Mouse (Mus musculus): ENCODE data around the gene Fer1l4.

Fer1l4 gene

DNA sequence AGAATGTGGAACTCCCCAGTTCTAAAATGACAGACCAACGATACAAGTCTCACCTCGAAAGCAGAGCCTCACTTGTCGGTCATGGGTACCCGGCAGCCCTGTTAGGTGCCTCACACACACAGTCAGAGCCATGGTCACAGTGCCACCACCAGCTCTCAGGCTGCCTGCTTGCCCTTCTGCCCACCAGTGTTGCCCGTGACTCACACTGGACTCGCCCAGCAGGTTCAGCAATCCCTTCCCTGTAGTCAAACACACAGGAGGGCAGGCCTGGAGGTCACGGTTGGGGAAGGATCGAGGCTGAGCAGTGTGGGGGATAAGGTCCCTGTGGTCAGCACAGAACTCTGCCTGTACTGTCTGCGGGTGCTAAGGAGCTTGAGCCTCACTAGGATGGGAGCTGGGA lies at the start of gene Fer1l4:
Gene Fer1l4 (minus strand): TSS at position 132 of the 400 bp plus-strand sequence.
- in situ Hi-C loops (cut with MboI; ENCODE audit: low sequenced_read_pairs): no loop called here

DNA sequence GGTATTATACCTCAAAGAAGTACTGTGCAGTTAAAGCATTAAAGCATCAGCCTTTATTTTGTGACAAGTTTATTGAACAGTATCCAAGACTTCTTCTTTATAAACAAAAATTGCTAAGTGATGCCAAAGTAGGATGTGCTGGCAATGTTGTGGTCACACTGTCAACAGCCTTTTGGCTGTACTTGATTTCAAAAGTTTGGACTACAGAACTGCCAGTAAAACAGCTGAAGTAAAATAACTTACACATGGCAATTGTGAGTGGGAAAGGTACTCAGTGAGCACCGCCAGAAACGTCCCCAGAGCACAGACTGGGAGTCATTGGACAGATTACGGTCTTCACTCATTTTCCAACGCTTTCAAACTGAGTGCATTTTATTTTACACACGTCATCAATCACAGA lies 39.2 kb upstream of the Fer1l4 start:
- in situ Hi-C loops (cut with MboI; ENCODE audit: low sequenced_read_pairs): no loop called here

DNA sequence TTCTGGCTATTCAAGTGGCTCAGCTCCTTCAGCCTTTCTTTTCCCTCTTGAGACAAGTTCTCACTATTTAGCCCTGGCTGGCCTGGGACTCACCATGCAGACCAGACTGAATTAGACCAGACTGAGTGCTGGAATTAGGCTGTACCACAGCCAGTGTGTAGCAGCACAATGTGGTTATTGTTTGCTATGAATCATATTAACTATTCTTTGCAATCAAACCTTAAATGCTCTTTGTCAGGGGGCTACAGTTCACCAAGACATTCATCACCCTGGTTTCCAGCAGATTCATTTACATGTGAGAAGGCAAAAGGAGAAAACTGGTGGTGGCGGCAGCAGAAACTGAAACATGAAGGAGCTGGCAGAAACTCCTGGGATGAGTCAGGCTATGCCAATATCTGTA lies 37.1 kb upstream of the Fer1l4 start:
- in situ Hi-C loops (cut with MboI; ENCODE audit: low sequenced_read_pairs): no loop called here

DNA sequence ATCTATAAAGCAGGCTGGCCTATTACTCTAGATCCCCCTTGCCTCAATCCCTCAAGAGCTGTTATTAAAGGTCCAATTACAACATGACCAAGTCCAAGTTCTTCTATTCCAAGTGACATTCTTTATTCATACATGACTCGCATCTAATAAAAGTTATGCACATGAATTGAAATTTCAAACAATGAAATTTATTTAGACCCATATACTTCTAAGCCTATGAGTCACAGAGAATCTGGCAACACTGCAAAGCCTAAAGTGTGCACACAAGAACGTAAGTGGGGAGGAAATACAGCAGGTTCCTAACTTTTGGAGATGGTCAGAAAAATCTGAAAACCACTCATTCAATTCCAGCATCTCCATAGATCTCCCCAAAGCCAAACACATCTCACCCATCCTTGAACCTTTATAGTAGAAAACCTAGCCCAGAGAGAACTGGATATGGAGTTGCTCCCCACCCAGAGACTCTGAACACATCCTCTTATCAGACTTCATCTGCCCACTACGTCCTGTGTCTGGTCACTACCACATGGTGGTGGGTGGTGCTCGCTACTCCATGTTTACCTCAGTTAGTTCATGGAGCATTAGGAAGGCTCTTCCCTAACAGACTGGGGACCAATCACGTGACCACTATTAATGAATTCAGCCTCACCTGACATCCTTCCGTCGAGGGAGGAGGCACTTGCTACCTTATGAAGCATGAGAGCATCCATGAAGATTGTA lies 34.8 kb upstream of the Fer1l4 start:
- in situ Hi-C loops (cut with MboI; ENCODE audit: low sequenced_read_pairs): no loop called here

DNA sequence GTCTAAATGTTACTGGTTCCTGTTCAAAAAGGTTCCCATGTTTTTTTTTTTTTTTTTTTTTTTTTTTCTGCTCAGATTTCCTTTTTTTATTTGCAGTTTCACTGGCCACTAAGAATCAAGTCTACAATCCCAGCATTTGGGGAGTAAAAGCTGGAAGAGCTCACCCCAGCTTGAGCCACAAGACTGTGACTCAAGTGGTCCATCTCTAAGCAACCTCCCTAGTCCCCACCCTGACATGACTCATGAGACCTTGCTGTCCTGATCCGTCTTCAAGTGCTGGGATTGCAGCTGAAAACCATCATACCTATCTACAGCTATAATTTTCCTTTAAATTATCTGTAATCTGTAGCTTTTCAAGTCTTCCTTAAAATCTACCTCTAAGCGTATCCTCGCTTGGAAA lies 31.8 kb upstream of the Fer1l4 start:
- in situ Hi-C loops (cut with MboI; ENCODE audit: low sequenced_read_pairs): no loop called here

DNA sequence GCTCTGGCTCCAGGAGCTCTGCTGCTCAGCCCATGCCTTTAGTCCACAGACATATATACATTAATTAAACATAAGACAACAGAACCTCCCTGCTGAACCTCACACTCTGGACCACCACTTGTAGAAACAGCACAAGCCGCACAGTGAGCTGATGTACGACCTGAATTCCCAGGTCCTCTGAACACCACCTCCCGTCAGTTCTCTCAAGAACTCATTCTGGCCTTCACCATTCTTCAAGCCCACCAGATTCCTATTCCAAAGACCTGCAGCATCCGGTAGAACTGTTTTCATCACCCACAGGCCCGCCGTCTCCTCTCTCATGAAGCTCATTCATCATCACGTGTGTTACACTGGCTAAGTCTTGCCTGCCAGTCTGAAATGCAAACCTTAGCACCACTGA lies 27.6 kb upstream of the Fer1l4 start:
- in situ Hi-C loops (cut with MboI; ENCODE audit: low sequenced_read_pairs): no loop called here

DNA sequence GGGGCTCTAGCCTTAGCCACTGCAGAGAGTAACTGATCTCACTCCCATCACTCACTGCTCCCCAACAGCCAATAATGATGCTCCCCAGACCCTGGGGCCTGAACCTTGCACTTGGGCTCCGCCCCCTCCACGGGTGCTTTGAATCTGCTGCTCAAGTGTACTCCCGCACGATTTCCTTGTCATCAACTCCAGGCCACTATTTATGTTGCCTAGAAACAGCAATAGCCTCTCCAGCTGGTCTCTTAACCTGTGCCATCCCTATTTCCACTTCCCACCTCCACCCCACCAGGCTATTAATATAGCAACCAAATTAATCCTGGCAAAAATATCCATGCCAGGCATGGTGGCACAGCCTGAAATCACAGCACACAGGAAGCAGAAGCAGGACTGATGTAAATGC lies 26.9 kb upstream of the Fer1l4 start:
- in situ Hi-C loops (cut with MboI; ENCODE audit: low sequenced_read_pairs): no loop called here

DNA sequence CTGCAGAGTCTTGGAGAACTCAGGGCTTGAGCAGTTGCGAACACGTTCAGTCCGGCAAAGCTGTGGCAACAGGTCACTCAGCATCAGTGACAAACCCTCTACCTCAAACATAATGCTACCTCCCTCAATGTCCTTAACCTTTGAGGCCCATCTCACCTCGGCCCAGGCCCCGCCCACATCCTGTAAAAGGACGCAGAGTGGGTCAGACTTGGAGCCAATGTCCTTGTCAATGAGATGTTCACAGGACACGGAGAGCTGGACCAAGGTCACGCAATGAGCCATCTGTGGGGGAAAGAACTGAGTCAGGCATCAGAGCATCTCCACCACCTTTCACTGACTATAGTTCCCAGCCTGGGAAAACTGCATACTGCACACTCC lies 26.4 kb upstream of the Fer1l4 start:
- in situ Hi-C loops (cut with MboI; ENCODE audit: low sequenced_read_pairs): no loop called here

DNA sequence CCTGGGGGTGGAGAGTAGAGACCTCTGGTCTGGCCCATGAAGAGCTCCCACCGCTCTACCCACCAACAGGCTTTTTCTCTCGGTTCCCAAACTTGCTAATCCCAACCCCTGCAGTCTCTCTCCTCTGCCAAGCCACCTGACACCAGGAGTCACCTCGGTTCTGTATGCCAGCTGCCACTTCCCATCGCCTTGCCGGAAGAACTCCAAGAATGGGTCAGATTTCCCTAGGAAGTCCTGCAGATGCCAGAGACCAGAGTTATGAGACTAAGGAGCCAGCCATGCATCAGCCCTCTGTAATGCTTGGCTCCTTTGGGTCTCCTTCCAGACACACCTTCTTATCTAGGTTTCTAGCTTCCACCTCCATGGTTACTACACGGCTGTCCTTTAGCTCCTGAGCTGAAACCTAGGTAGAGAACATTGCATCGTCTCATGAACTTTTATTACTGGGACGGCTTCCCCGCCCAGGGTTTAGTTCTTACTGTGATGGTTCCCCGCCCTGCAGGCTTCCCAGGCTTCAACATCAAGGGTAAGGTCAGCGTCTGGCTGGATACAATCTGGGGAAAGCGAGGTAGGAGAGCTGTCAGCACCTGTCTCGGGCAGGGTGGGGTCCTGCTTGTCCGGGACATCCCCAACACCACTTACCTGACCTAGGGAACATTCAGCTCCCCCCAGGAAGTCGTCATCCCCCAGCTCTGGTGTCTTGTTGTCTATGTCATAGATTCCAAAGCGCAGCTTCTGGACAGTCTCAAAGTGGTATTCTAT lies 25.9 kb upstream of the Fer1l4 start:
- in situ Hi-C loops (cut with MboI; ENCODE audit: low sequenced_read_pairs): no loop called here

DNA sequence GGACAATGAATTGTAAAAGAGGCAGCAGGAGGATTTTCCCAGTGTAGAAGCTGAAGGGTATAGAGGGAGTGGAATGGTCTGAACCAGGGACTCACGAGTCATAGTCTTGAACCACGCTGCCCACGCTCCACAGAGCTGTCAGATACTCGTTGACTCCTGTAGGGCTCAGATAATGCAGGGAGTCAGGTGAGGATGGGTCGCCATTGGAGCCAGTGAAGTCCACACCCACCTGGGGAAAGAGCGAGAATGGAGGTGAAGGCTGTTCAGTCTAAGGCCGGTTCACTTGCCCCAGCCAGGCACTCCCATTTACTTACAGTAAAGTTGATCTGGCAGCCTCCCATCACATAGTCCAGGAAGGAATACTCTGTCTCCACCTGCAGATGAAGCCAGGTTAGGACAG lies 24.7 kb upstream of the Fer1l4 start:
- in situ Hi-C loops (cut with MboI; ENCODE audit: low sequenced_read_pairs): no loop called here

DNA sequence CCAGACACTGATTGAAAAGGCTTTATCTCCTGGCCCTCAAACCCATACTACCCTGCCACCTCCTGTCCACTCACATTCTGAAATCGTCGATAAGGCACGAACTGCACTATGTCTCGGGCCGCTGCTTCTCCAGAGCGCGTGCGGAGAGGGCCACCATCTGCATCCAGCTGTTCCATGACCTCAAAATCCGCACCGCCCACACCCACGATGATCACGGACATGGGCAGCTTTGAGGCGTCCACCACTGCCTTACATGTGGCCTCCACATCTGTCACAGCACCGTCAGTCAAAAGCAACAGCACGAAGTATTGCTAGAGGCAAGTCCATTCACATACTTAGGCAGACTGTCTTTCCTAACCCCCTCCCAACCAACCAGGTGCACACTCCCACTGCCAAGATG lies 21.0 kb upstream of the Fer1l4 start:
- in situ Hi-C loops (cut with MboI; ENCODE audit: low sequenced_read_pairs): no loop called here

DNA sequence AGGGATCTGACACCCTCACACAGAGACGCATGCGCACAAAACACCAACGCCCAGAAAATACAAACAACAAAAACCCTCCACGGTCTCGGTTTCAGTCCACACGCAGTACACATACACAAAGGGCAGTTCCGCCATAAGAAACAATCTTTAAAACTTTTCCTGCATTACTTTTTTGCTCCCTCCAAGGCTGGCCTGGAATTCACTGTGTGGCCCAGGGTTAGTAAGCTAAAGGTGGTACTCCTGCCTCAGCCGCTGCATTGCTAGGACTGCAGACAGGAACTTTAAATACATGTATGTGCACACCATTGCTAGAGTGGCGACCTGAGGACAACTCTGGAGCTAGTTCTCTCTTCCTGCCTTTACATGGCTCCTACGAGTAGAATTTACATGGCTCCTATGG lies 18.5 kb upstream of the Fer1l4 start:
- in situ Hi-C loops (cut with MboI; ENCODE audit: low sequenced_read_pairs): no loop called here

DNA sequence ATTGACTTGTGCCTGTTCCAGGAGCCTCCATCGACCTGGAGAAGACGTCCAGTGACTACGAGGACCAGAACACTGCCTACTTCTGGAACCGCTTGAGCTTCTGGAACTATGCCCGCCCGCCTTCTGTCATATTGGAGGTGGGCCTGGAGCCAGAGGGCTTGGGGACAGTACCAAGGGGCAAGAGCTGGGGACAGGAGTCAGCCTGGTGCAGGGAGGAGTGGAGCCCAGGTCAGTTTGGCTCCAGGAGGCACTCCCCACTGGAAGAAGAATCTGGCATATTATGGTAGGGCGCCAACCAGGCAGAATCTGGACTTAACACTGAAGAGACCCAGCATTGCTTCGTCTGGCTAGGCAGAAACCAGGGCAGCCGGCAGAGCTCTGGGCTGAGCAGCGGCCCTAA lies 15.2 kb upstream of the Fer1l4 start:
- in situ Hi-C loops (cut with MboI; ENCODE audit: low sequenced_read_pairs): no loop called here

DNA sequence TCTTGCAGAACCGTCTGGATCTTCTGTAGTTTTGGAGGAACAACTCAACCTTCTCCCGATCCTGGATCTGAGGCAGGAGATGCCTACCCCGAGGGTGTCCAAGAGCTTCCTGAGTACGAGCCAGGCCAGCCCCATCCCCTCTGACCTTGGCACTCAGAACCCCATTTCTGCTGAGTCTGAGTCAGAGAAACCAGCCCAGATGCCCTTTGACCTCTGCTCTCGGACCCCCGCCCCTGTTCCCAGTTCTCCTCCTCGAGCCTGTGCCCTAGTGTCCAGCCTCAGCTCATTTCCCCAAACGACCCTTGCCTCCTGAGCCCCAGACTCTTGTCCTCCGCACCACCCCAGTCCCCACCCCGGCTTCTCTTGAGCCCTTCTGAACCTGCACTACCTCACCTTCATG lies 13.4 kb upstream of the Fer1l4 start:
- in situ Hi-C loops (cut with MboI; ENCODE audit: low sequenced_read_pairs): no loop called here

DNA sequence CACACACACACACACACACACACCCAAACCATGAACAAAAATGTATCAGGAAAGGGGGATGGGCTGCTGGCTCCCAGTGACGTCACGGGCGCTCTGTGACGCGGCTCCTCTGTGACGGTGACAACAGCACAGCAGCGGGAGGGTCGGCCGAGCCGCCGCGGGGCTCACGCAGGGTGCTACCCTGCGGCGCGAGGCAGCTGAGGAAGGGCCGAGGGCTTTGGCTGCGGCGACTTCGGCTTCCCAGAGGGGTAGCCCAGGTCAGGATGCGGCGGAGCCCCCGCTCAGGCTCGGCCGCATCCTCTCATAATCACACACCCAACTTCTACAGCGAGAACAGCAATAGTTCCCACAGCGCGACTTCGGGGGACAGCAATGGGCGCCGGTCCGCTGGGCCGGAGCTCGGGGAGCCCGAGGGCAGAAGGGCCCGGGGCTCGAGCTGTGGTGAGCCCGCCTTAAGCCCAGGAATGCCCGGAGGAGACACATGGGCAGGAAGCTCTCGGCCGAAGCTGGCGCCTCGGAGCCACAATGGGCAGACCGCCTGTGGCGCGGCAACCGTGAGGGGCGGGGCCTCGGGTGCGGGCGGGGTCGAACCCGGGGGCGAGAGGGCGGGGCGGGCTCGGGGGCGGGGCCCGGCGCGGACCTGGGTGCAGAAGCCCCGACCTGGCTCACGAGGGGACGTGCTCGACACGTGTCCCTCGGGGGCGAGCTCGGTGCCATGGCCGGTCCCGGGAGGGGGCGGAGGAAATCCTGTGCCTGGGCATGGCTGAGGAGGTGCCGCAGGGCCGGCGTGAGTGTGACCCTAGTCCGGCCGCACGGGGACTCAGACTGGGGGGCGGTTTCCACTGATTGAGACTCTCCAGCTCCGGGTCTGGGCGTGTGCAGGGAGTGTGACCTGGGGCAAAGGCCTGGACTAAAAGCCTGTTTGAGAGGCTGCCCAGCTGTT lies 12.6 kb upstream of the Fer1l4 start, which contains the start of gene Spag4:
Gene Spag4 (plus strand): TSS at position 77 of the 943 bp plus-strand sequence.
- in situ Hi-C loops (cut with MboI; ENCODE audit: low sequenced_read_pairs): no loop called here

DNA sequence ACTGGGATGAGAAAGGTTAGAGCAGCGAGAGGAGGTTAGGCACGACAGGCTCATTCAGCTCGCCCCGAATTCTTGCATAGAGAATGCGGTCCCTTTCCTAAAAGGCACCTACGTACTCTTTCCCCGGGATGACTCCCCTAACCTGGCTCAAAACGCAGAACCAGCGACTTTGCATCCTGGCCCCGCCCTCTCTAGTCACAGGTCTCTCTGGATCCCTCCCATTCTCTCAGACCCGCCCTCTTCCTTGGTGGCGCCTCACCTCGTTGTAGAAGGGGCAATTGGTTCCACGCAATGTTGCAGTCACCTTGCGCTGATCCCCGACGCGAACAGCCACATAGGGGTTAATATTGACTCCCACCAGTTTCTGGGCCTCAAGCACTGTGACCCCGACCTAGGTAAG lies 4.8 kb downstream of the Fer1l4 start:
- in situ Hi-C loops (cut with MboI; ENCODE audit: low sequenced_read_pairs): no loop called here

DNA sequence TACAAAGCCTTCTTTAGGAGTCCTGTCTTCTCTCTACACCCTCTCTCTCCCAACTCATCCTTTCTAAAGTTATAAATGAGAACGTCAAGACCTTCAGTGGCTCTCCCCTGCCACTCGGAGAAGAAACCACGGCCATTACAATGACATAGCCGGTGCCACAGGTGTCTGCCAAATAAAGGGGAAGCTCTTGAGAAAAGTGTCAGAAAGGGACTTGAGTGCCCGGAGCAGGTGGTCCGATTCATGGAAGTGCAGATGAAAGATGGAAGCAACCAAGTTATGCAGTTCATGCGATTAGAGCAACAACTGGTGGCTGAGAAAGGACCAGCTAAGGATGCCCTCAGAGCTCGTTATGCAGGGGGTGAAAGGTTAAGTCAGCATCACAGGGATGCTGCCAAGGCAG lies 9.8 kb downstream of the Fer1l4 start:
- in situ Hi-C loops (cut with MboI; ENCODE audit: low sequenced_read_pairs): no loop called here

DNA sequence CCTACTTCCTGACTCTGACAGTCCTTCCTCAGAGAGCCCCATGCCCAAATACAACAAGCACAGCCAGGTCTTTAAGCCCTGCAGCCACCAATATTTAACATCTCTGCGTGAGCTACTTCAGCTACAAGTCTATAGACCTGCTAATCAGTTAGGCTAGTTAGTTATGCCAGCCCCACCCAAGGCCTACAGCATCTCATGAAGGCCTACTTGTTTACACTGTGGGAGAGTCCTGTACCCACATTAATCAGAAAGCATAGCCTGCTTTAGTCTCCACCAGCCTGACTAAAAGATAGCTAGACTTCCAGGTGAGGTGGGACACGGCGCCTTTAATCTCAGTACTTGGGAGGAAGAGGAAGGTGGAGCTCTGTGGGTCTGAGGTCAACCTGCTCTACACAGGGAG lies 13.4 kb downstream of the Fer1l4 start:
- in situ Hi-C loops (cut with MboI; ENCODE audit: low sequenced_read_pairs): no loop called here

DNA sequence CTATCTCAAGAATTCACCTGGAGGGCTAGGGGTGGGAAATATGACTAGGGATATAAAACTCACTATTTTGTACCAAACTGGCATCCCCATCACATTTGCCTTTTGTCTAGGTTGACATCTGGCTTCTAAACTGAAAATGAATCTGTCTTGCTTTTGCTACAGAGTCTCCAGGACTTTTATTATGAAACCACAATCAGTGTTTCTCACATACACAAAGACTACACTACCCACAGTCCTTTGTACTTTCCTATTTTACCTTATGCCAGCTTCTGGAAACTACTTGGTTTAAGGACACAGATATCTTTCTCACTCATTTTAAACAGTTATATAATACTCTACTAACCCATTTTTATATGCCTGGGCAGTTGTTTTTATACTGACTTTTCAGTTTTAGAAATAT lies 27.3 kb downstream of the Fer1l4 start:
- in situ Hi-C loops (cut with MboI; ENCODE audit: low sequenced_read_pairs): no loop called here

DNA sequence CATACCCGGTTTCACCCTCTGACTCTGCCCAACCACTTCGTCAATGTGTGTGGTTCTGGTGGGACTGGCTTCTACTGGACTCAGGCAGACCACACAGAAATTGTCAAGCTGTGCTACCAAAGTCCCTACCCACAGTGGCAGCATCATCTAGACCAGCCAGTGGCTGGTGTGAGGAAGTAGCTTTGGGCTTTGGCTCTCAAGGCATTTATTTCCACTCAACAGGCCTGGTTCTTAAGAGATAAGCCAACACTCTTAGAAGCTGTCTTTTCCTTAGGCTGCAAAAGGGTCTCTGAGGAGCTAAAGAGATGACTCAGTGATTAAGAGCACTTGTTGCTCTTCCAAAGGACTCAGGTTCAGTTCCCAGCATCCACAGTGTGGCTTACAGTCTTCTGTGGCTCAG lies 31.0 kb downstream of the Fer1l4 start:
- in situ Hi-C loops (cut with MboI; ENCODE audit: low sequenced_read_pairs): no loop called here

DNA sequence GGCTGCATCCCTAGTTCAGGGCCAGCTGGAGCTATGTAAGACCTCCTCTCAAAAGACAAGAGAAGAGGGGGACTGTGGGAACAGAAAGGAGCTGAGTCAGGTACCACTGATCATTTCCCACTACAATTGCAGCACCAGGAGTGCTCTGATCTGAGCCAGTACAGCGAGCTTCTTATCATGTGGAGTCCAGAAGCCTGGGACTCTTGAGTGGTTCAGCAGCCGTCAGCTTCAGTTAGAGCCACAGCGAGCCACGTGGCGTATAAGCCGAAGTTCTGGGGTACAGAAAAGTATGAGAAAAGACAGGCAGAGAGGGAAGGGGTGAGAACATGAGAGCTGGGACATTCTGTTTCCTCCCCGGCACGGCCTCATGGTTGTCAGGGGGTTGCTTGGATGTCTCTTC lies 31.5 kb downstream of the Fer1l4 start:
- in situ Hi-C loops (cut with MboI; ENCODE audit: low sequenced_read_pairs): no loop called here

DNA sequence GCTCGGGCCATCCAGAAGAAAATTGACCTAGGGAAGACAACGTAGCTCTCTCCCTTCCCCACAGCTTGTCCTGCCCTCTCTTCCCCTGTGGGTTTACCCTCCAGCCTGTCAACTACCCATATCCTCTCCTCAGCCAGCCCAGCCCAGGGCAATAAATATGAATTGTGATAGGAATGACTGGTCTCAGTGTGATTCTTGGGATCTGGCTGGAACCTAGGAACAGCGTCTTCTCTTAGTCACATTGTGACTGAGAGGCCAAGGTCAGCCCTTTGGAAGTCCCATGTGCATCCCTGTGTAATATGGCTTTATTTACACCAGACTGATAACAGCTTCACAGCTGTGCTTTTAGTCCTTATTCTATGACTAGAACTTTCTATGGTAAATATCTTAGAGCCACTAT lies 34.6 kb downstream of the Fer1l4 start:
- in situ Hi-C loops (cut with MboI; ENCODE audit: low sequenced_read_pairs): no loop called here

Data from CH12F3 (cell line).